Mouse (Mus musculus) hindbrain, embryonic 13.5 days (tissue): ENCODE data around the gene Dcakd. TPM values are rescaled to one million over a fixed set of nuclear protein-coding genes. Genes with fewer than 3 reads are reported as not detected.

Experiments
- ATAC-seq: fragments of 200-750 bp; cut with Nextera tagmentation; 2 replicates; pipeline ENCODE4 v1.8.0; 2017; ENCODE audit warnings: moderate TSS enrichment; ENCODE audit not compliant: low FRiP score
- H3K27ac ChIP-seq: fragments of 300-500 bp; sonication (generic); 2 replicates; pipeline ENCODE4 v1.5.1; 2015; ENCODE audit warnings: inconsistent platforms, mild to moderate bottlenecking, moderate library complexity
- H3K27me3 ChIP-seq: fragments of 300-500 bp; sonication (generic); 2 replicates; pipeline ENCODE4 v1.6.1; 2015; ENCODE audit warnings: mild to moderate bottlenecking, inconsistent platforms
- H3K36me3 ChIP-seq: fragments of 300-500 bp; sonication (generic); 2 replicates; pipeline ENCODE4 v1.6.1; 2015; ENCODE audit warnings: mild to moderate bottlenecking, inconsistent platforms
- H3K4me1 ChIP-seq: fragments of 300-500 bp; sonication (generic); replicated peaks from 2 replicates; pipeline ENCODE4 v1.6.1; 2015; ENCODE audit warnings: inconsistent platforms
- H3K4me2 ChIP-seq: fragments of 300-500 bp; sonication (generic); 2 replicates; pipeline ENCODE4 v1.6.1; 2015; ENCODE audit warnings: inconsistent platforms, mild to moderate bottlenecking, moderate library complexity
- H3K4me3 ChIP-seq: fragments of 300-500 bp; sonication (generic); 2 replicates; pipeline ENCODE4 v1.5.1; 2015; ENCODE audit warnings: mild to moderate bottlenecking, inconsistent platforms
- H3K9ac ChIP-seq: fragments of 300-500 bp; sonication (generic); 2 replicates; pipeline ENCODE4 v1.6.1; 2015; ENCODE audit warnings: mild to moderate bottlenecking, inconsistent platforms
- H3K9me3 ChIP-seq: fragments of 300-500 bp; sonication (generic); 2 replicates; pipeline ENCODE4 v1.6.1; 2016; ENCODE audit warnings: inconsistent platforms
- WGBS: fragments of 180-500 bp; shearing (Covaris S2); methylation state at CpG from one replicate; pipeline ENCODE4 v1.1.7; 2015; 5-methylcytosine and 5-hydroxymethylcytosine counted together
- polyA plus RNA-seq: library from polyadenylated mRNA; unstranded; fragments of >200 nt; fragmentation: Nextera tagmentation; extraction: Ambion mirVana; gene quantifications from 2 replicates; pipeline ENCODE4 v1.2.1, GENCODE M21; 2015

Dcakd gene
- 164 and 165 TPM in 2 replicates for polyA plus RNA-seq

DNA sequence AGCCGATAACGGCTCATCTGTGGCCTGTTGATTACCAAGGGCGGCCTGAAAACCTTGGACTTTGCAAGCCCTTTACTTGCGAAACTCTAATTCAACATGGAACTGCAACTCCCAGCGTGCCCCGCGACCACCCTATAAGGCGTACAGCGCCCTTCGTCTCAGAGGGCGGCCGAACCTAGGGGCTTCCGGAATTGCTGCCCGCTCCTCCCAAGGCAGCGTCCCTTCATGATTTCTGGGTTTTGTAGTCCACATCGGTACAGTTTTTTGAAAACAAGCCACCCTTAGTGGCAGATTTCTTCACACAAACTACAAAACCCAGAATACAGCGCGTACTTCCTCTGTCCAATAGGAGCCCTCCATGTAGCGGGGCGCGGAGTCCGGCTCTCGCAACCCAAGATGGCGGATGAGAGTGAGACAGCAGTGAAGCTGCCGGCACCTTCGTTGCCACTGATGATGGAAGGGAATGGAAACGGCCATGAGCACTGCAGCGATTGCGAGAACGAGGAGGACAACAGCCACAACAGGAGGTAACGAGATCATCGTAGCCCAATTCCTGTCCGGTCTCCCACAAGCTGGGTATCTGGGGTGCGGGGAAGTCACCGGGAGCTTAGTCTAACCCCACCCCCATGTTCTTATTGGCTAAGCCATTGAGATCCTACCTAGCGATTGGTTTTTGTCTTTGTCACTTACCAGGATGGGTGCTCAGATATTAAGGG is at the start of gene Dcakd, which contains the start of gene Nmt1:
TSS of gene Dcakd (minus strand) at position 158 of the 716 bp plus-strand sequence.
TSS of gene Nmt1 (plus strand) at position 15 of the 716 bp plus-strand sequence.
- no peaks in the 10 kb centered on the region for H3K36me3 ChIP-seq
- peak within 1 kb of the TSS; percentile 72 for H3K4me2 ChIP-seq
- no peaks in the 10 kb centered on the region for H3K9me3 ChIP-seq
- H3K4me1 ChIP-seq, result peaks cover 29% of the 10 kb centered on the region
- WGBS, result under 1% methylated on average over 36 of the region's 36 CpGs
- ATAC-seq, result peak; percentile 99
- H3K27ac ChIP-seq, result peak within 1 kb of the TSS; percentile 73
- H3K27me3 ChIP-seq, result no peaks in the 10 kb centered on the region
- peak within 1 kb of the TSS; percentile 75 for H3K9ac ChIP-seq
- peak within 1 kb of the TSS; percentile 60 for H3K4me3 ChIP-seq

GRCm38 (mm10) chr11:103076581-103076980 is 48.4 kb upstream of the Dcakd start:
- no peaks in the 10 kb centered on the region for H3K36me3 ChIP-seq
- no peak for ATAC-seq
- no peak overlapping the region for H3K27ac ChIP-seq
- H3K4me2 ChIP-seq, result no peak overlapping the region
- no peak overlapping the region for H3K4me3 ChIP-seq
- H3K27me3 ChIP-seq, result peaks cover 36% of the 10 kb centered on the region
- peaks cover 22% of the 10 kb centered on the region for H3K4me1 ChIP-seq
- H3K9ac ChIP-seq, result no peak overlapping the region
- H3K9me3 ChIP-seq, result no peaks in the 10 kb centered on the region
- WGBS, result 84% methylated on average over 8 of the region's 8 CpGs

DNA sequence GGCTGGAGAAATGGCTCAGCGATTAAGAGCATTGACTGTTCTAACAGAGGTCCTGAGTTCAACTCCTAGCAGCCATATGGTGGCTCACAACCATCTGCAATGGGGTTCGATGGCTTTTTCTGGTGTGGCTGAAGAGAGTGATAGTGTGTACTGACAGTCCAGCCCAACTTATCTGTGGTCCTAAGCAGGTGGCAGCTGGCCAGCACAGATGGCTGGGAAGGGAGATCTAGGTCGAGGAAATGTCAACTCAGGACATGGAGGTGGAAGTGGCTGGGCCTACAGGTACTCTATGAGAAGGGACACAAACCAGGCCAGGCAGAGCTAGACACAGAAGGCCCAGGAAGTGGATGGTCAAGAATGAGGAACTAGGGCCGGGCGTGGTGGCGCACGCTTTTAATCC is 47.9 kb upstream of the Dcakd start:
- 88% methylated on average over 7 of the region's 7 CpGs for WGBS
- Histone ChIP-seq H3K9me3 (no peaks in the 10 kb centered on the region), H3K4me1 (peaks cover 19% of the 10 kb centered on the region), H3K36me3 (peaks cover under 1% of the 10 kb centered on the region; the same call in 1 of the 2 replicates), H3K27ac (no peak overlapping the region), H3K9ac (no peak overlapping the region), H3K27me3 (peaks cover 30% of the 10 kb centered on the region), H3K4me2 (no peak overlapping the region), H3K4me3 (no peak overlapping the region)
- ATAC-seq, result no peak

DNA sequence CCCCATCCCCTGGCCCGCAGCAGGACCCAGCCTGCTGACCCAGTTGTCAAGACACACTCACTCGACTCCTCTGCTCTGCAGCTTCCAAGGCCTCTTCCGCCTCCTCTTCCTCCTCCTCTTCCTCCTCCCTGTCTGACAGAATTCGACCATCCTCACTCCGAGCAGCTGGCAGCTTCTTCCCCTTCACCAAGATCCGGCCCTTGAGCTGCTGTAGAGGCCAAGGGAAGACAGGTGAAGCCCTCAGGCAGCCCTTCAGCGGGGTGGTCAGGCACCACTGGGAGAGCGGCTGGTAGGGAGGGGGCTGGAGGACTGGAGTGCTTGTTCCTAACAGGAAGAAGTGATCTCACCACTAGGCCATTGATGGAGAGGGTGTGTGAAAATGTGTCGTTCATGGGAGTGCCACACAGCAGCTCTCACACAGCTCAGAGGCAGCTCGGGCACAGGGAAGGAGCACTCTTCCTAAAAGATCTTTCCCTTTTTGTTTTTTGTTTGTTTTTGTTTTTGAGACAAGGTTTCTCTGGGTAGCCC is 46.7 kb upstream of the Dcakd start:
- no peak overlapping the region for H3K9ac ChIP-seq
- H3K4me1 ChIP-seq, result peaks cover 8% of the 10 kb centered on the region; the same call in 1 of the 2 replicates
- no peak overlapping the region for H3K4me3 ChIP-seq
- no peak for ATAC-seq
- no peak overlapping the region for H3K27ac ChIP-seq
- H3K36me3 ChIP-seq, result peaks cover 11% of the 10 kb centered on the region
- no peaks in the 10 kb centered on the region for H3K9me3 ChIP-seq
- no peak overlapping the region for H3K4me2 ChIP-seq
- H3K27me3 ChIP-seq, result peaks cover 18% of the 10 kb centered on the region
- 29% methylated on average over 10 of the region's 10 CpGs for WGBS

DNA sequence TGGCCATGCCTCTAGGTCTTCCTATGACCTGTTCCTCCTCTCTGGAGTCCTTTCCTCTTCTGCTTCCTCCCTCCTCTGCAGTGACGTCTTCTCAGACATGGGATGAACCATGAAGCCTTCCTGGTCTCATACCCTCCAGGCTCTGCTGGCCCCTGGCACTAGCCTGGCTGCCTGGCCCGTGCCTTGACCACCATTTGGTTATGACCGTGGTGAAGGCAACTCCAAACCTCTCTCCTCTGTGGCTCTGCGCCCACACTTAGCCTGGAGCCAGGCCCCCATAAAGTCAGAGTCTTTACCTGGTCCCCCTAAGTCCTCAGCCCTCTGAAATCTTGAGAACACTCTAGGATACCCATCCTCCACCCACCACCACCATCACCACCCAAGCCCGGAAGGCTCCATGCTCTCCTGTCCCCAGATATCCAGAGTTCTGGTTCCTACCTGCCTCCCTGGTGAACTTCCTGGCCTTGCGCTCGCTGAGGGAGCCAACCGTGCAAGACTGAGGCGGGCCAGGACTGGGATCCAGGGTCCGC is 46.1 kb upstream of the Dcakd start:
- Histone ChIP-seq H3K4me1 (peaks cover 7% of the 10 kb centered on the region; the same call in 1 of the 2 replicates), H3K9ac (no peak overlapping the region), H3K9me3 (no peaks in the 10 kb centered on the region), H3K36me3 (peaks cover 18% of the 10 kb centered on the region), H3K27me3 (peaks cover 12% of the 10 kb centered on the region), H3K4me3 (no peak overlapping the region), H3K4me2 (no peak overlapping the region), H3K27ac (no peak overlapping the region)
- 62% methylated on average over 10 of the region's 10 CpGs for WGBS
- no peak for ATAC-seq

DNA sequence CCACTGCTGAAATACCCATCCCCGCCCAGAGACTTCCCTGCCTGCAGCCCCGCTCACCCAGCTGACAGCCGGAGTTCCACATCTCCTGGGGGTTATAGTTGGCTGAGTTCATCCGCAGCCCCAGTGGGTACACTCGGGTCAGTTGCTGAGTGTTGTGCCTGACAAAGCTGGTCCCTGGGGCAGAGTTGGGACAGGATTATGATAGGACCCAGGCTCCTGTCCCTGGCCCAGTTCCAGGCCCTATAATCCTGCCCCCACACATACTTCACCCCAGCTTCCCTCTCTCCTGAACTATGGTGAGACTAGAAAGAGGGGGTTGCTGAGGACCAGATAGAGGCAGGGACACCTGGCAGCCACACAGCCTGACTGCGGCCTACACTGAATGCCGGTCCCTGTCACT is 45.5 kb upstream of the Dcakd start:
- H3K4me1 ChIP-seq, result peaks cover 7% of the 10 kb centered on the region; the same call in 1 of the 2 replicates
- H3K36me3 ChIP-seq, result peaks cover 23% of the 10 kb centered on the region
- no peak overlapping the region for H3K9ac ChIP-seq
- ATAC-seq, result no peak
- no peak overlapping the region for H3K4me3 ChIP-seq
- 90% methylated on average over 7 of the region's 7 CpGs for WGBS
- no peak overlapping the region for H3K27ac ChIP-seq
- H3K27me3 ChIP-seq, result peaks cover 7% of the 10 kb centered on the region; the same call in 1 of the 2 replicates
- no peak overlapping the region for H3K4me2 ChIP-seq
- no peaks in the 10 kb centered on the region for H3K9me3 ChIP-seq

GRCm38 (mm10) chr11:103070322-103070880 is 42.3 kb upstream of the Dcakd start:
- no peak for ATAC-seq
- Histone ChIP-seq H3K27me3 (no peaks in the 10 kb centered on the region), H3K36me3 (peaks cover 56% of the 10 kb centered on the region), H3K27ac (no peak overlapping the region), H3K9me3 (no peaks in the 10 kb centered on the region), H3K9ac (no peak overlapping the region), H3K4me2 (no peak overlapping the region), H3K4me1 (peaks cover 7% of the 10 kb centered on the region; the same call in 1 of the 2 replicates), H3K4me3 (no peak overlapping the region)
- WGBS, result 95% methylated on average over 10 of the region's 10 CpGs

DNA sequence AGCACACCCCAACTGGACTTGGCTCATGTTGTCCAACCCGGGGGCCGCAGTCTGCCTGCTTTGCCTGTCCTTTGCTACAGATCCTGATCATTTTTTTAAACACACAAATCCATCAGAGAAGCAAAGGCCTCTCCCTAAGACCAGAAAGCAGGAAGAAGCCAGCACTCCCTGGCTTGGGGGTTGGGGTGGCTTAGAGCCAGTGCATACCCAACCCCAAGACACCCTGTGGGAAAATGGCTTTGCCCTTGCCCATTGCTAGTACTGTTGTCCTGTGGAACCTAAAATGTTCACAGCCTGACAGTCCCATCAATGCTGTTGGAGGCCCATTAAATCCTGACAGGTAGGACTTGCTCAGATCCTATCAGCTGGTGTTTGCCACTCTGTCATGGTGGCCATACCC is 41.6 kb upstream of the Dcakd start:
- Histone ChIP-seq H3K9ac (no peak overlapping the region), H3K4me3 (no peak overlapping the region), H3K27ac (no peak overlapping the region), H3K36me3 (peaks cover 61% of the 10 kb centered on the region), H3K4me2 (no peak overlapping the region), H3K4me1 (peaks cover 7% of the 10 kb centered on the region; the same call in 1 of the 2 replicates), H3K9me3 (no peaks in the 10 kb centered on the region), H3K27me3 (no peaks in the 10 kb centered on the region)
- 100% methylated on average over 2 of the region's 2 CpGs for WGBS
- no peak for ATAC-seq

DNA sequence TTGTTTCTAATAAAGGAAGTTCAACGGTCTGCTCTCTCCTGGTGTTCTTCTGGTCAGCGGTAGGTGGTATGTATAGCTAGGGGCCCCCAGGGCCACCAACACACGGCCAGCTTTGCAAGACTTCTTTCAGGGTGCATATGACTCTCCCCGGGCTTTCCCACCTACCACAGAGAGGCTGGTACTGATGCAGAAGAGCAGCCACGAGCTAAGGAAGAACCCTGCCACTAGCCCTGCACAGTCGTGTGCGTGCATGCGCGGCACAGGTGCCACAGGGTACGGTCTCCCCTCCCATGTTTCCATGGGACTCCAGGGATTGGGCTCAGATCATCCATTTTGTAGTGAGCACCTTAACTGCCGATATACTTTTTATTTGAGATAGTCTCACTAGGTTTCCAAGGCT is 40.8 kb upstream of the Dcakd start:
- Histone ChIP-seq H3K4me2 (no peak overlapping the region), H3K27ac (no peak overlapping the region), H3K9me3 (no peaks in the 10 kb centered on the region), H3K4me1 (0 out of 2 replicates have a peak, but pooled peaks cover under 1% of the 10 kb centered on the region), H3K9ac (no peak overlapping the region), H3K27me3 (no peaks in the 10 kb centered on the region), H3K4me3 (no peak overlapping the region), H3K36me3 (peaks cover 69% of the 10 kb centered on the region)
- WGBS, result 94% methylated on average over 11 of the region's 11 CpGs
- ATAC-seq, result no peak

- Histone ChIP-seq H3K9me3 (no peaks in the 10 kb centered on the region), H3K9ac (no peak overlapping the region), H3K36me3 (peaks cover 76% of the 10 kb centered on the region), H3K27ac (peak overlapping the region; percentile 10; the same call in 1 of the 2 replicates), H3K4me2 (no peak overlapping the region), H3K4me3 (no peak overlapping the region), H3K4me1 (no peaks in the 10 kb centered on the region), H3K27me3 (no peaks in the 10 kb centered on the region)
- no peak for ATAC-seq
- WGBS, result 96% methylated on average over 4 of the region's 4 CpGs
These were observed 40.1 kb upstream of the Dcakd start for GRCm38 (mm10) chr11:103068272-103068671.

DNA sequence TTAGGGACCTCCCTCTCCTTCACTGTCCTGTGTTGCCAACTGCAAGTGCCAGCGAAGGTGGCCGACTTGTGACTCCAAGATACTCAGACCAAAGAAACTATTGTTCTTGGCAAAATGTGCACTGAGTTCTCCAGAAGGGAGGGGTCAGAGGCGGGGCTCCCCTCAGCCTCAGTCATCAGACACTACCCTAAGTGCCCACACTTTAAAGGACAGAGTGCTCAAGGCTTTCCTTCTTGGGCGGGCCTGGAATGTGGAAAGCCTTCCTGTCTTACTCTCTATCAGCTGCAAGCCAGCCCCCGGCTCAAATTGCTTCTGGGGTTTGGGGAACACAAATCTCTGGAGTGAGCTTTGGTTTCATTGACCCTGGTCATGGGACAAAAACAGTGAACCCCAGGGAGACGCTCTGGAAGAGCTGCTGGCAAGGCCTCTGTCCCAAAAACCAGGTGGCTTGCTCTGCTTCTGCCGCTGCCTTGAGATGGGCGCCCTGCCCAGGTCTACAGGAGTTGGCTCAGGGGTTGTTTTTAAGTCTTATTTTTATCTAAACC is 39.4 kb upstream of the Dcakd start:
- no peak for ATAC-seq
- Histone ChIP-seq H3K9me3 (no peaks in the 10 kb centered on the region), H3K4me1 (no peaks in the 10 kb centered on the region), H3K9ac (no peak overlapping the region), H3K4me2 (no peak overlapping the region), H3K27me3 (no peaks in the 10 kb centered on the region), H3K4me3 (no peak overlapping the region), H3K27ac (no peak overlapping the region), H3K36me3 (peaks cover 80% of the 10 kb centered on the region)
- 83% methylated on average over 8 of the region's 8 CpGs for WGBS

- Histone ChIP-seq H3K27ac (no peak overlapping the region), H3K36me3 (peaks cover 84% of the 10 kb centered on the region), H3K9ac (no peak overlapping the region), H3K4me1 (no peaks in the 10 kb centered on the region), H3K9me3 (no peaks in the 10 kb centered on the region), H3K4me3 (no peak overlapping the region), H3K27me3 (no peaks in the 10 kb centered on the region), H3K4me2 (no peak overlapping the region)
- 96% methylated on average over 6 of the region's 6 CpGs for WGBS
- ATAC-seq, result no peak
These were observed 38.9 kb upstream of the Dcakd start for GRCm38 (mm10) chr11:103067051-103067361.
